8 mouse cellular contexts compared by ENCODE assay signal in the genomic region with DNA sequence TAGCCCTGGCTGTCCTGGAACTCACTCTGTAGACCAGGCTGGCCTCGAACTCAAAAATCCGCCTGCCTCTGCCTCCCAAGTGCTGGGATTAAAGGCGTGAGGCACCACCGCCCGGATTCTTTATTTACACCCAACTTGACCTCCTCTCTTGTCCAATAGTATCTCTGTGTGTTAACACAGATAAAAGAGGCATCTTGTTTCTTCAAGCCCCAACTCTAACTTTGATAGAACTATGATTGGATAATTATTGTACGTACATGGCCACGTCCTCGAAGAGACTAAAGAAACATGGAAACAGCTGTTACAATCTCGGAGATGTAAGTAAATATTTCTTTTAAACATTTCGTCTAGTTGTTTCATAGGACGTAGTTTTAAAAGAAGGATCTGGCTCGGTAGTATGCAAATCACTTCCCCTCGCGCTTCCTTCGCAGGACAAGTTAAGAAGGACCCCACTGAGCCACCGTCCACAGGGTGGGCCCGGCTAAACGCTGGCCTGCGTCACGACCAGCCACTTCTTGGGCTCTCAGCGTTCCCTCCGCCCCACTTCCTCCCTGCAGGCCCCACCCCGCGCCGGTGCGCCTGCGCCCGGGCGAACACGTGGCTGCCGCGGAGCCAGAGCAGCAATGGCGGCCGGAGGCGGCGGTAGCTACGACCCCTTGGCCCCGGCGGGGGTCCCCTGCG. TPM values are rescaled to one million over a fixed set of nuclear protein-coding genes. Genes with fewer than 3 reads are reported as not detected.
DNase-seq lines count a peak whose midpoint lies in the region; ATAC-seq and TF ChIP-seq lines count a peak whose summit lies in the region.

Gene Wdr43 (plus strand): TSS at position 258 of the 681 bp plus-strand sequence.

- H3K4me1 ChIP-seq in hindbrain, embryonic 14.5 days (replicated peaks; ENCODE audit: control insufficient read depth, insufficient read depth, low read length) = peaks cover 17% of the 10 kb centered on the region

- peak; percentile 96 for ATAC-seq in Patski
- ATAC-seq in hindbrain, embryonic 14.5 days (ENCODE audit: low FRiP score) = peak; percentile 99

- POLR2A ChIA-PET in Patski (lab: Charles Lee) = no interaction called here

- H3K36me3 ChIP-seq in hindbrain, embryonic 14.5 days (replicated peaks; ENCODE audit: control insufficient read depth, insufficient read depth) = peaks cover 7% of the 10 kb centered on the region; the same call in 1 of the 2 replicates

- DNase-seq in Patski (ENCODE audit: low read depth, low spot score) = peak; percentile 84
- peak; percentile 95 to 96 for DNase-seq in cerebellum, postnatal 14 days
- DNase-seq in frontal cortex, postnatal 14 days (ENCODE audit: low spot score in 2 of 2) = peak; percentile 92 to 95
- DNase-seq in hindbrain, embryonic 14.5 days (ENCODE audit: low spot score) = peak; percentile 97
- peak; percentile 96 to 97 for DNase-seq in layer of hippocampus, postnatal 36 days
- DNase-seq in lung, postnatal 36 days = peak; percentile 98
- DNase-seq in retina, postnatal 1 day = peak; percentile 98
- peak; percentile 90 to 94 for DNase-seq in urinary bladder, adult 18-20 months (ENCODE audit: low spot score in 2 of 2)

- peak within 1 kb of the TSS; percentile 88 for H3K9ac ChIP-seq in hindbrain, embryonic 14.5 days

- no peaks in the 10 kb centered on the region for H3K27me3 ChIP-seq in Patski
- no peaks in the 10 kb centered on the region for H3K27me3 ChIP-seq in hindbrain, embryonic 14.5 days (ENCODE audit: control insufficient read depth, insufficient read depth, low read length)

- WGBS in hindbrain, embryonic 14.5 days = 7% methylated on average over 40 of the region's 40 CpGs

- H3K27ac ChIP-seq in hindbrain, embryonic 14.5 days = peak within 1 kb of the TSS; percentile 29

- TF ChIP-seq CTCF in Patski (IDR thresholded peaks at IDR 0.05) = no peak

- in situ Hi-C loops in Patski (cut with MboI; ENCODE audit: low pct_unique_long_range_greater_than_20kb) = no loop called here

- no peaks in the 10 kb centered on the region for H3K9me3 ChIP-seq in hindbrain, embryonic 14.5 days (ENCODE audit: control insufficient read depth, low read length)

- peak within 1 kb of the TSS; percentile 92 for H3K4me3 ChIP-seq in hindbrain, embryonic 14.5 days (replicated peaks; ENCODE audit: low read length)

- CTCF ChIA-PET in Patski (lab: Charles Lee) = no interaction called here

- H3K4me2 ChIP-seq in hindbrain, embryonic 14.5 days (replicated peaks) = peak within 1 kb of the TSS; percentile 91

RNA-seq across cellular contexts. Expression of gene Wdr43, which starts in this region (rescaled TPM):
- 74.4 TPM for polyA plus RNA-seq in Patski (2021)
- 50.3 and 50.9 TPM in 2 replicates for polyA plus RNA-seq in hindbrain, embryonic 14.5 days (2014; fragmentation: Nextera tagmentation; extraction: Ambion mirVana)
- total RNA-seq in layer of hippocampus, postnatal 36 days (2021) = 10 to 100 TPM; 24.4 to 27.1 TPM

Comparison
In these comparisons a context has a peak if more than half of its experiments do, and no peak if none do; other contexts are left out.
1. Peak in every context shown above with its lines: DNase-seq, ATAC-seq, H3K4me3 ChIP-seq and H3K27ac ChIP-seq.